Mouse (Mus musculus): ENCODE measurements around the gene A130010J15Rik. TPM values are rescaled to one million over a fixed set of nuclear protein-coding genes. Genes with fewer than 3 reads are reported as not detected.
A peak's percentile ranks its signal among the peaks of the same experiment; 100 is the strongest.

Gene A130010J15Rik
- total and polyA plus RNA-seq, 3 experiments = 1.7 to 18.9 (median 10.2) TPM

DNA sequence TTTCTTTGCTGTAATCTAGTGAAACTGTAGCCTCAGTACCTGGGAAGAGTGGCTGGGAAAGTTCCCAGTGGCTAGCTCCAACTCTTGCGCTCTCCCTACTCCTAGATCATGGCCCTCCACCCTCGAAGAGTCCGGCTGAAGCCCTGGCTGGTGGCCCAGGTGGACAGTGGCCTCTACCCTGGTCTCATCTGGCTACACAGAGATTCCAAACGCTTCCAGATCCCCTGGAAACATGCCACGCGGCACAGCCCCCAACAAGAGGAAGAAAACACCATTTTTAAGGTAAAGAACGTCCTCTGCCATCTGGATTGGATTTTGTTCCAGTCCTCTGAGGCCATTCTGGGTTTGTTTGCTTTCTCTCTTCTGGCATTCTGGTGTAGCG lies 10.7 kb upstream of the A130010J15Rik start:
- no peak for TF ChIP-seq CTCF (IDR thresholded peaks at IDR 0.05; ENCODE audit: low read depth, low read length)
- no peak for TF ChIP-seq GATA2 (IDR thresholded peaks at IDR 0.05; ENCODE audit: borderline replicate concordance, low read depth, low read length)
- TF ChIP-seq POLR2AphosphoS5 (IDR thresholded peaks at IDR 0.05; ENCODE audit: insufficient replicate concordance, low read depth, low read length) = no peak
- TF ChIP-seq GATA1 (IDR thresholded peaks at IDR 0.05; ENCODE audit: borderline replicate concordance, low read length) = no peak
- no peak for TF ChIP-seq TAL1 (conservative IDR thresholded peaks at IDR 0.05; ENCODE audit: low read depth, low read length)
- ATAC-seq (ENCODE audit: extremely low read depth, insufficient number of reproducible peaks, low FRiP score, poor library complexity, severe bottlenecking) (no peak), DNase-seq (ENCODE audit: low spot score) (no peak)
- no peaks in the 10 kb centered on the region for H3K36me3 ChIP-seq (replicated peaks)
- peaks cover 32% of the 10 kb centered on the region for H3K27me3 ChIP-seq (ENCODE audit: insufficient read depth, low read length)
- H3K9me3 ChIP-seq (replicated peaks) = no peaks in the 10 kb centered on the region
- H3K4me3 ChIP-seq (ENCODE audit: low read depth, low read length) = no peak overlapping the region
- H3K4me1 ChIP-seq (ENCODE audit: insufficient read depth, low read depth, low read length) = peaks cover 29% of the 10 kb centered on the region

DNA sequence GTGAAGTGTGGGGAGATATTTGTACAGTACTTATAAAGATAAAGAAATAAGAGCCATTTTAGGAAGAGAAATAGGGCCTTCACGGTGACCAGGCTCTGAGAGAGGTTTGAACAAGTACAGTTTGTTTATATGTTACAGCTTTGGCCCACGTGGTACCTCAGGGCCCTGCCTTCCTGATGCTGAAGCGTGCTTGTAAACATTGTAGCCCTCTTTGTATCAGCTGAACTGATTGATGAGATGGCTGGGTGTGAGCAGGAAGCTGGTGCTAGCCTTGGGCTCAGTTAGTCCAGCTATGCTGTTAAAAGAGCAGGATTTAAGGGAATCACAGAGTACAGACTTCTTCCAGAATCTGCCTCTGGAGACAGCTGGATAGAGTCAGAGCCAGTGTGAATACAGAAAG lies 8.7 kb upstream of the A130010J15Rik start:
- Histone ChIP-seq H3K27me3 (ENCODE audit: insufficient read depth, low read length) (peaks cover 33% of the 10 kb centered on the region), H3K9me3 (replicated peaks) (no peaks in the 10 kb centered on the region), H3K4me3 (ENCODE audit: low read depth, low read length) (no peak overlapping the region), H3K4me1 (ENCODE audit: insufficient read depth, low read depth, low read length) (peaks cover 22% of the 10 kb centered on the region), H3K36me3 (replicated peaks) (no peaks in the 10 kb centered on the region)
- ATAC-seq (ENCODE audit: extremely low read depth, insufficient number of reproducible peaks, low FRiP score, poor library complexity, severe bottlenecking) (no peak), DNase-seq (ENCODE audit: low spot score) (no peak)
- TF ChIP-seq GATA1 (IDR thresholded peaks at IDR 0.05; ENCODE audit: borderline replicate concordance, low read length) = no peak

DNA sequence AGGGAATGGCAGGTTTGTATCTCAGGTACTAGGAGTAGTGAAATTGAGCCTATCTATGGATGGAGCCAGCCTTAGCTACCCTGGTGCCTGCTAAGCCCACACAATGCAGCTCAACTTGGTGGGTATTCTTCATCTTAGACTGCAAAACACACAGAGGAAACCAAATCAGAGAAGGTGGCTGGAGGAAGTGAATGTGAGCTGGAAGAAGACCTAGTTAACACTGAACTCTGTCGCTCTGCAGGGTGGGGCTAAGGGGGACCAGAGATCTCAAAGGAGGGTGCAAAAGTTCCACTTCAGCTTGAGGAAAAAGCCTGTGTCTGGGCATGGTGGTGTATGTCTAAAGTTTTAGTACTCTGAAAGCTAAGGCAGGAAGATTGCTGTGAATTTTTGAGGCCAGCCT lies 8.2 kb upstream of the A130010J15Rik start:
- no peak for DNase-seq (ENCODE audit: low spot score)
- H3K4me1 ChIP-seq (ENCODE audit: insufficient read depth, low read depth, low read length) = peaks cover 22% of the 10 kb centered on the region
- no peaks in the 10 kb centered on the region for H3K9me3 ChIP-seq (replicated peaks)
- H3K36me3 ChIP-seq (replicated peaks) = no peaks in the 10 kb centered on the region
- no peak for ATAC-seq (ENCODE audit: extremely low read depth, insufficient number of reproducible peaks, low FRiP score, poor library complexity, severe bottlenecking)
- no peak overlapping the region for H3K4me3 ChIP-seq (ENCODE audit: low read depth, low read length)
- H3K27me3 ChIP-seq (ENCODE audit: insufficient read depth, low read length) = peaks cover 37% of the 10 kb centered on the region
- TF ChIP-seq GATA1 (IDR thresholded peaks at IDR 0.05; ENCODE audit: borderline replicate concordance, low read length) (no peak), CTCF (IDR thresholded peaks at IDR 0.05; ENCODE audit: low read depth, low read length) (no peak), TAL1 (conservative IDR thresholded peaks at IDR 0.05; ENCODE audit: low read depth, low read length) (no peak), GATA2 (IDR thresholded peaks at IDR 0.05; ENCODE audit: borderline replicate concordance, low read depth, low read length) (no peak), POLR2AphosphoS5 (IDR thresholded peaks at IDR 0.05; ENCODE audit: insufficient replicate concordance, low read depth, low read length) (no peak)

DNA sequence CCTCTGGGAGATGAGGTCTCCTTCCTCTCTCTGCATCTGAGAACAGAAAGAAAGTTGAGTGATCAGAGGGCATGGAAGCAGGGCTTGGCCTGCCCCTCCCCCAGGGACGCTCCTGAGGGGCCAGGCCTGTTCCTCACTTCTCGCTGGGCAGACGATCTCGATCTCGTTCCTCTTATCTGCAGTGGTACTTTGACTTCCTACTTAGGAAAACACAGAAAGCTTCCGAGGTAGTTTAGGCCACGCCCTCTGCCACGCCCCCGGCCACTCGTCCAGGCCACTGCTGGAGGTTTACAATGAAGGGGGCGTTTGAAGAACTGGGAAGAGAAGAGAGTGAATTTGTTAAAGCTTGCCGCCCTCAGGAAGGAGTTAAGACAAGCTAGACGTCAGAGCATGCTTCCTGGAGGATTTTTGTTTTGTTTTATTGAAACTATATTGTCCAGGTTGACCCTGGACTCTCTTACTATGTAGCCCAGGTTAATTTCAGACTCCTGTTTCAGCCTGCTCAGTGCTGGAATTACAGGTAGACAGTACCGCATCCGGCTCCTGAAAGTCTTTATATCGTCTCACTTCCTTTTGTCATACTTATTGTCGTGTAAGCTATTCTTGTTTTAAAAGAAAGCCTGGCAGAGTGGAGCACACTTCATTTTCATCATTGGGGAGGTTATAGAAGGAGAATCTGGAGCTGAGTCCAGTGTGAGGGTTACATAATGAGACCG lies 7.4 kb upstream of the A130010J15Rik start:
- ATAC-seq (ENCODE audit: extremely low read depth, insufficient number of reproducible peaks, low FRiP score, poor library complexity, severe bottlenecking) (peak; percentile 97), DNase-seq (ENCODE audit: low spot score) (peak; percentile 79)
- TF ChIP-seq CTCF (IDR thresholded peaks at IDR 0.05; ENCODE audit: low read depth, low read length) = no peak
- no peak for TF ChIP-seq GATA2 (IDR thresholded peaks at IDR 0.05; ENCODE audit: borderline replicate concordance, low read depth, low read length)
- no peak for TF ChIP-seq POLR2AphosphoS5 (IDR thresholded peaks at IDR 0.05; ENCODE audit: insufficient replicate concordance, low read depth, low read length)
- Histone ChIP-seq H3K9me3 (replicated peaks) (no peaks in the 10 kb centered on the region), H3K36me3 (replicated peaks) (no peaks in the 10 kb centered on the region), H3K4me1 (ENCODE audit: insufficient read depth, low read depth, low read length) (peaks cover 22% of the 10 kb centered on the region), H3K27me3 (ENCODE audit: insufficient read depth, low read length) (peaks cover 37% of the 10 kb centered on the region), H3K4me3 (ENCODE audit: low read depth, low read length) (peak overlapping the region; percentile 46; the same call in 1 of the 2 replicates)

DNA sequence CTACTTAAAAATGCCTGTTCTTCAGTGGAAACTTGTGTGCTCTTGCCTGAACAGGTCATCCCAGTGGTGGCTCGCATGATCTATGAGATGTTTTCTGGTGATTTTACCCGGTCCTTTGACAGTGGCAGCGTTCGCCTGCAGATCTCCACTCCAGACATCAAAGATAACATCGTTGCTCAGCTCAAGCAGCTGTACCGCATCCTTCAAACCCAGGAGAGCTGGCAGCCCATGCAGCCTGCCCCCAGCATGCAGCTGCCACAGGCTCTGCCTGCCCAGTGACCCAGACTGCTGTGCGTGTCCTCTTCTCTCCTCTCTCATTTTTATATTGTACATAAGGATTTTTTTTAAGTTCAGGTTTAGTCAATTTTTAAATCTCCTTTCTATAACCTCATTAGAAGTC lies 1.4 kb downstream of the A130010J15Rik start:
- TF ChIP-seq CTCF (IDR thresholded peaks at IDR 0.05; ENCODE audit: low read depth, low read length) (no peak), POLR2AphosphoS5 (IDR thresholded peaks at IDR 0.05; ENCODE audit: insufficient replicate concordance, low read depth, low read length) (no peak)
- peaks cover 38% of the 10 kb centered on the region for H3K27me3 ChIP-seq (ENCODE audit: insufficient read depth, low read length)
- no peaks in the 10 kb centered on the region for H3K9me3 ChIP-seq (replicated peaks)
- no peak for DNase-seq (ENCODE audit: low spot score)
- H3K36me3 ChIP-seq (replicated peaks) = peaks cover 5% of the 10 kb centered on the region
- no peak overlapping the region for H3K4me3 ChIP-seq (ENCODE audit: low read depth, low read length)
- peaks cover 20% of the 10 kb centered on the region for H3K4me1 ChIP-seq (ENCODE audit: insufficient read depth, low read depth, low read length)
- no peak for ATAC-seq (ENCODE audit: extremely low read depth, insufficient number of reproducible peaks, low FRiP score, poor library complexity, severe bottlenecking)

DNA sequence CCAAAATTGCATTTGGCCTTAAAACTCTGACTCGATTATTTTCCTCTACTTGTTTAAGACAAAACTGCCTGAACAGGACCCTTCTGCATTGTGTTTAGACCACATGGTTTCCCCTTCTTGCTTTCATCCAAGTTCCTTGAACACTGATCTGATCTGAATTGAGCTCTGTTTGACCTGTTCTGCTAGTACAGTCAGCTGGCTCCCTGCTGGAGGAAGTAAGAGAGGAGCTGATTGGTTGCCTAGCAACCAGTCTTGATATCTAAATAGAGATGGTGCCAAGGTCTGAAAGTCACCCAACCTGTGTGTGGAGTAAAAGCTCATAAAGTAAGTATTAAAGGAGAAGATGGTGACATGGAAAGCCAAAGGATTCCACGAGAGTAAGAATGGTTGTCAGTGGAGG lies 2.0 kb downstream of the A130010J15Rik start:
- no peaks in the 10 kb centered on the region for H3K9me3 ChIP-seq (replicated peaks)
- DNase-seq (ENCODE audit: low spot score) (no peak), ATAC-seq (ENCODE audit: extremely low read depth, insufficient number of reproducible peaks, low FRiP score, poor library complexity, severe bottlenecking) (no peak)
- H3K27me3 ChIP-seq (ENCODE audit: insufficient read depth, low read length) = peaks cover 33% of the 10 kb centered on the region
- H3K36me3 ChIP-seq (replicated peaks) = peaks cover 12% of the 10 kb centered on the region
- no peak overlapping the region for H3K4me3 ChIP-seq (ENCODE audit: low read depth, low read length)
- TF ChIP-seq GATA2 (IDR thresholded peaks at IDR 0.05; ENCODE audit: borderline replicate concordance, low read depth, low read length) = no peak
- TF ChIP-seq GATA1 (IDR thresholded peaks at IDR 0.05; ENCODE audit: borderline replicate concordance, low read length) = no peak
- H3K4me1 ChIP-seq (ENCODE audit: insufficient read depth, low read depth, low read length) = peaks cover 26% of the 10 kb centered on the region
